In the genomic region with DNA sequence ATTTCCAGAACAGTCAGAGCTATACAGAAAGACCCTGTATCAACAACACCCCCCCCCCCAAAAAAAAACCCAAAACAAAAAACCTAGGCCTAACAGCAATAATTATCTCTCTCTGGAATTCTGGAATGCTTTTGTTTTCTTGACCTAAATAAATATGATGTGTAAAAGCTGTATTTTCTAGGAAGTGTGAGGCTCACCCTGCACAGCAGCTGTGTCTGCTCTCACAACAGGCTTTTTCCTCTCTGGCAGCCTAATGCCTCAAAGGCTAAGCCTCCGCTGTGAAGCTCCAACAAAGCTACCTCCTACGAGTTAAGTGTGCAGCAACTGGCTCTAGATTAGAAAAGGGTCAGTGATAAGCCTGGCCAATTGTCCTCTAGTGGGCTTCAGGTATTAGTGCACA, we compare ENCODE assay signal across 14 mouse cellular contexts. TPM values are rescaled to one million over a fixed set of nuclear protein-coding genes. Genes with fewer than 3 reads are reported as not detected.
"Had no signal": no experiment of that assay in that cellular context is flagged by ENCODE, and none has a peak within 500 bp of the region (broad histone marks: within the 10 kb centered on the region; RNA-seq: fewer than 3 reads in every experiment).

No protein-coding gene starts in this region.

- H3K4me2 ChIP-seq: liver, embryonic 11.5 days; liver, embryonic 15.5 days; neural tube, embryonic 15.5 days; stomach, embryonic 15.5 days had no signal

- ATAC-seq: hindbrain, postnatal 0 days had no signal

- H3K4me3 ChIP-seq: left cerebral cortex, adult 2 months; limb, embryonic 10.5 days; liver, embryonic 15.5 days; myocyte; neural tube, embryonic 15.5 days; stomach, embryonic 15.5 days had no signal

- H3K9ac ChIP-seq: liver, embryonic 15.5 days; neural tube, embryonic 15.5 days; stomach, embryonic 15.5 days had no signal

- H3K27ac ChIP-seq: hindbrain, postnatal 0 days; left cerebral cortex, adult 2 months; limb, embryonic 10.5 days; liver, embryonic 15.5 days; neural tube, embryonic 15.5 days; stomach, embryonic 15.5 days had no signal

- DNase-seq: kidney, adult 18-20 months; midbrain, embryonic 14.5 days; right cerebral cortex, postnatal 14 days; thymus, adult 2 months; thymus, postnatal 25 days had no signal

- H3K27me3 ChIP-seq: liver, embryonic 15.5 days; neural tube, embryonic 15.5 days; stomach, embryonic 15.5 days had no signal

- H3K36me3 ChIP-seq: limb, embryonic 10.5 days; liver, embryonic 15.5 days; neural tube, embryonic 15.5 days; stomach, embryonic 15.5 days had no signal

- H3K9me3 ChIP-seq: limb, embryonic 10.5 days; liver, embryonic 15.5 days; neural tube, embryonic 15.5 days; stomach, embryonic 15.5 days had no signal

RNA-seq across cellular contexts. Expression of a gene that starts 12.4 kb away (rescaled TPM):
- total RNA-seq: megakaryocyte-erythroid progenitor cell, adult 5-6 weeks had no signal
